Mouse (Mus musculus): Measurements from ENCODE around the gene Cggbp1. TPM values are rescaled to one million over a fixed set of nuclear protein-coding genes. Genes with fewer than 3 reads are reported as not detected.
A peak's percentile ranks its signal among the peaks of the same experiment; 100 is the strongest.

Cggbp1 gene
- polyA plus RNA-seq, 1 experiment, result 11.7 TPM

- Histone ChIP-seq H3K27me3 (replicated peaks) (no peaks in the 10 kb centered on the region), H3K9me3 (no peaks in the 10 kb centered on the region), H3K4me3 (replicated peaks) (no peak overlapping the region), H3K36me3 (replicated peaks; ENCODE audit: low read length) (no peaks in the 10 kb centered on the region), H3K4me1 (peaks cover 26% of the 10 kb centered on the region)
- TF ChIP-seq FLI1 (IDR thresholded peaks at IDR 0.05; ENCODE audit: low read length), result no peak
- no peak for TF ChIP-seq GATA1 (IDR thresholded peaks at IDR 0.05; ENCODE audit: borderline replicate concordance, low read length)
Measured at GRCm38 (mm10) chr16:64881442-64881841, 29.6 kb downstream of the Cggbp1 start.

- TF ChIP-seq GATA1 (IDR thresholded peaks at IDR 0.05; ENCODE audit: borderline replicate concordance, low read length) (no peak), FLI1 (IDR thresholded peaks at IDR 0.05; ENCODE audit: low read length) (no peak)
- Histone ChIP-seq H3K27me3 (replicated peaks) (no peaks in the 10 kb centered on the region), H3K9me3 (peaks cover 10% of the 10 kb centered on the region), H3K4me1 (peaks cover 18% of the 10 kb centered on the region), H3K4me3 (replicated peaks) (peak overlapping the region; percentile 62), H3K36me3 (replicated peaks; ENCODE audit: low read length) (no peaks in the 10 kb centered on the region)
Measured at GRCm38 (mm10) chr16:64883896-64884295, 32.1 kb downstream of the Cggbp1 start.

- no peak for TF ChIP-seq GATA1 (IDR thresholded peaks at IDR 0.05; ENCODE audit: borderline replicate concordance, low read length)
- TF ChIP-seq FLI1 (IDR thresholded peaks at IDR 0.05; ENCODE audit: low read length), result no peak
- H3K4me1 ChIP-seq, result peaks cover 16% of the 10 kb centered on the region
- no peaks in the 10 kb centered on the region for H3K36me3 ChIP-seq (replicated peaks; ENCODE audit: low read length)
- no peaks in the 10 kb centered on the region for H3K27me3 ChIP-seq (replicated peaks)
- no peak overlapping the region for H3K4me3 ChIP-seq (replicated peaks)
- peaks cover 16% of the 10 kb centered on the region for H3K9me3 ChIP-seq
Measured at GRCm38 (mm10) chr16:64884420-64884838, 32.6 kb downstream of the Cggbp1 start.

GRCm38 (mm10) chr16:64885142-64885541 lies 33.3 kb downstream of the Cggbp1 start:
- TF ChIP-seq GATA1 (IDR thresholded peaks at IDR 0.05; ENCODE audit: borderline replicate concordance, low read length) (no peak), FLI1 (IDR thresholded peaks at IDR 0.05; ENCODE audit: low read length) (no peak)
- Histone ChIP-seq H3K4me3 (replicated peaks) (no peak overlapping the region), H3K27me3 (replicated peaks) (no peaks in the 10 kb centered on the region), H3K4me1 (peaks cover 16% of the 10 kb centered on the region), H3K36me3 (replicated peaks; ENCODE audit: low read length) (no peaks in the 10 kb centered on the region), H3K9me3 (peaks cover 18% of the 10 kb centered on the region)

- H3K27me3 ChIP-seq (replicated peaks), result no peaks in the 10 kb centered on the region
- H3K4me1 ChIP-seq, result peaks cover 16% of the 10 kb centered on the region
- no peak overlapping the region for H3K4me3 ChIP-seq (replicated peaks)
- no peak for TF ChIP-seq FLI1 (IDR thresholded peaks at IDR 0.05; ENCODE audit: low read length)
- TF ChIP-seq GATA1 (IDR thresholded peaks at IDR 0.05; ENCODE audit: borderline replicate concordance, low read length), result no peak
- H3K36me3 ChIP-seq (replicated peaks; ENCODE audit: low read length), result no peaks in the 10 kb centered on the region
- H3K9me3 ChIP-seq, result peaks cover 18% of the 10 kb centered on the region
Measured at GRCm38 (mm10) chr16:64885547-64885946, 33.8 kb downstream of the Cggbp1 start.

GRCm38 (mm10) chr16:64889496-64889895 lies 37.7 kb downstream of the Cggbp1 start:
- H3K36me3 ChIP-seq (replicated peaks; ENCODE audit: low read length), result no peaks in the 10 kb centered on the region
- H3K4me3 ChIP-seq (replicated peaks), result no peak overlapping the region
- H3K4me1 ChIP-seq, result peaks cover 12% of the 10 kb centered on the region
- peaks cover 18% of the 10 kb centered on the region for H3K9me3 ChIP-seq
- no peaks in the 10 kb centered on the region for H3K27me3 ChIP-seq (replicated peaks)
- TF ChIP-seq FLI1 (IDR thresholded peaks at IDR 0.05; ENCODE audit: low read length) (no peak), GATA1 (IDR thresholded peaks at IDR 0.05; ENCODE audit: borderline replicate concordance, low read length) (no peak)

- Histone ChIP-seq H3K4me1 (0 out of 2 replicates have a peak, but pooled peaks cover 1% of the 10 kb centered on the region), H3K27me3 (replicated peaks) (no peaks in the 10 kb centered on the region)
- TF ChIP-seq FLI1 (IDR thresholded peaks at IDR 0.05; ENCODE audit: low read length) (no peak), GATA1 (IDR thresholded peaks at IDR 0.05; ENCODE audit: borderline replicate concordance, low read length) (no peak)
Measured at GRCm38 (mm10) chr16:64899084-64899483, 47.3 kb downstream of the Cggbp1 start.

GRCm38 (mm10) chr16:64903328-64903727 lies 51.5 kb downstream of the Cggbp1 start:
- TF ChIP-seq GATA1 (IDR thresholded peaks at IDR 0.05; ENCODE audit: borderline replicate concordance, low read length), result no peak
- TF ChIP-seq FLI1 (IDR thresholded peaks at IDR 0.05; ENCODE audit: low read length), result no peak

More at GRCm38 (mm10) chr16:64899084-64899483, 47.3 kb downstream of the Cggbp1 start:
- H3K9me3 ChIP-seq, result no peaks in the 10 kb centered on the region
- H3K36me3 ChIP-seq (replicated peaks; ENCODE audit: low read length), result no peaks in the 10 kb centered on the region
- no peak overlapping the region for H3K4me3 ChIP-seq (replicated peaks)

GRCm38 (mm10) chr16:64907112-64907511 lies 55.3 kb downstream of the Cggbp1 start:
- H3K4me1 ChIP-seq, result peaks cover 3% of the 10 kb centered on the region; the same call in 1 of the 2 replicates
- H3K36me3 ChIP-seq (replicated peaks; ENCODE audit: low read length), result no peaks in the 10 kb centered on the region
- peaks cover 3% of the 10 kb centered on the region; the same call in 1 of the 2 replicates for H3K9me3 ChIP-seq
- H3K4me3 ChIP-seq (replicated peaks), result no peak overlapping the region
- no peaks in the 10 kb centered on the region for H3K27me3 ChIP-seq (replicated peaks)
- TF ChIP-seq GATA1 (IDR thresholded peaks at IDR 0.05; ENCODE audit: borderline replicate concordance, low read length), result no peak
- TF ChIP-seq FLI1 (IDR thresholded peaks at IDR 0.05; ENCODE audit: low read length), result no peak

More at GRCm38 (mm10) chr16:64903328-64903727, 51.5 kb downstream of the Cggbp1 start:
- no peaks in the 10 kb centered on the region for H3K36me3 ChIP-seq (replicated peaks; ENCODE audit: low read length)
- peaks cover 3% of the 10 kb centered on the region; the same call in 1 of the 2 replicates for H3K4me1 ChIP-seq
- no peak overlapping the region for H3K4me3 ChIP-seq (replicated peaks)
- no peaks in the 10 kb centered on the region for H3K9me3 ChIP-seq
- H3K27me3 ChIP-seq (replicated peaks), result no peaks in the 10 kb centered on the region

GRCm38 (mm10) chr16:64908747-64909146 lies 57.0 kb downstream of the Cggbp1 start:
- no peak overlapping the region for H3K4me3 ChIP-seq (replicated peaks)
- no peak for TF ChIP-seq FLI1 (IDR thresholded peaks at IDR 0.05; ENCODE audit: low read length)
- no peak for TF ChIP-seq GATA1 (IDR thresholded peaks at IDR 0.05; ENCODE audit: borderline replicate concordance, low read length)
- peaks cover 3% of the 10 kb centered on the region; the same call in 1 of the 2 replicates for H3K9me3 ChIP-seq
- H3K27me3 ChIP-seq (replicated peaks), result no peaks in the 10 kb centered on the region
- H3K4me1 ChIP-seq, result peaks cover 3% of the 10 kb centered on the region; the same call in 1 of the 2 replicates
- H3K36me3 ChIP-seq (replicated peaks; ENCODE audit: low read length), result no peaks in the 10 kb centered on the region

Other genes with a start within 250 kb of the Cggbp1 start
- gene Csnka2ip, start 249.6 kb upstream of the Cggbp1 start, polyA plus RNA-seq (2012; ENCODE audit: insufficient read depth, low replicate concordance), result not detected in 2 replicates
- 8.1 and 9.1 TPM in 2 replicates for gene 4930453N24Rik, start 80.8 kb upstream of the Cggbp1 start, polyA plus RNA-seq (2012; ENCODE audit: insufficient read depth, low replicate concordance)
- 0.13 and 0.51 TPM in 2 replicates for gene Zfp654, start 344 bp upstream of the Cggbp1 start, polyA plus RNA-seq (2012; ENCODE audit: insufficient read depth, low replicate concordance)

Measured in megakaryocyte, embryonic 14.5 days (primary cell).